Mouse (Mus musculus) G1E (cell line): Measurements from ENCODE around the gene Ak6.

Source experiments
- CTCF ChIP-seq: IDR thresholded peaks from 2 replicates; pipeline ENCODE4 v1.5.1; 2012; ENCODE audit warnings: low read depth, low read length, inconsistent platforms, mixed read lengths
- GATA1 ChIP-seq: IDR thresholded peaks from 2 replicates; pipeline ENCODE4 v1.6.1; 2012; ENCODE audit warnings: borderline replicate concordance, low read length, inconsistent platforms, mixed read lengths
- POLR2AphosphoS5 ChIP-seq: IDR thresholded peaks from 2 replicates; pipeline ENCODE4 v1.6.1; 2012; ENCODE audit warnings: low read depth, low read length, inconsistent platforms; ENCODE audit not compliant: insufficient replicate concordance
- TAL1 ChIP-seq: conservative IDR thresholded peaks from 2 replicates; pipeline ENCODE4 v1.6.1; 2012; ENCODE audit warnings: low read depth, low read length, inconsistent platforms, mixed read lengths

DNA sequence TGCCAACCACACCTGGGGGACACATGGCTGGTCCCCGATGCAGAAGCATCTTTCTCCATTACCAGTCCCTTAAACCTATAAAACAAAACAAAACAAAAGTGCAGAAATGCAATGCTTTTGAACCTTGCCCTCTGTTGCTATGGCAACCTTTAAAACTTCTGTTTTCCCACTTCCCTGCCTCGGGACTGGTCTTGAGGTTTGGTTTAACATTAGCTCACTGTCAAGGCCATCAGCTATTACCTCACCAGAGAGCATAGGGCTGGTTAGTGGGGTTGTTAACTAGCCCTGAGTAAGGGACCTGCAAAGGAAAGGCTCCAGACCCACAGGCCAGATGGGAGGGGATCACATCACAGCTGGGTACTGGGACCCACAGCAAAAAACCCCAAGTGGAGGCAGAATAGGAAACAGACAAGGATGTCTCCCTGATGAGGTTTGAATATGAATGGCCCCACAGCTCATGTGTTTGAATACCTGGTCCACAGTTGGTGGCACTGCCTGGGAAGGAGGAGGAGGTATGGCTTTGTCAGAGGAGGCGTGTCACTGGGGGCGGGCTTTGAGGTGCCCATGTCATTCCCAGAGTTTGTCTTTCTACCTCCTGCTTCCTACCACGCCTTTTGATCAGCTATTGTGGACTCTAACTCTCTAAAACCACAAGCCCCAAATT, 48.4 kb upstream of the Ak6 start:
- no peak for TF ChIP-seq CTCF
- no peak for TF ChIP-seq GATA1
- TF ChIP-seq POLR2AphosphoS5: no peak
- TF ChIP-seq TAL1: no peak
